Mouse (Mus musculus): ENCODE data around the gene Ralgapb.

Ralgapb gene

GRCm38 (mm10) chr2:158510665-158511064 lies 101.0 kb downstream of the Ralgapb start:
- DNase-seq (ENCODE audit: extremely low read depth, insufficient read length, low spot score), result peak; percentile 89

DNA sequence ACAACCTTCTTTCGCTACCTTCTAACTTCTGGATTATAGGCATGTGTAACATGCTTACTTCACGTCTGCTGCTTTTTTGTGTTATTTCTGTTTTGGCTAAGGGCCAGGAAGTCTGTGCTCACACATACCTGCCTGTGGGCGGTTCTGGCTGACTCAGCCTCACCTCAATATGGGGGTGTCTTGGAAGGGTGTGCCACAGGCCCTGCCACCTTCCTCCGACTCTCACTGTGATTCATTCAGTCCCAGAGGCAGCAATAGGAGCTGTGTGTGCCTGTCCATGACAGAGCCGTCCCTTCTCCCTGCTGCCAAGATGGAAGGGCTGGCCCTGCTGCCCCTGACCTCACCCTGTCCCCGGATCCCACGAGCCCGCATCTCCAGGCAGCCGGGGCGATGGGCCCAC lies 102.9 kb downstream of the Ralgapb start, which contains the start of gene Arhgap40:
Gene Arhgap40 (plus strand): TSS at position 269 of the 400 bp plus-strand sequence.
- DNase-seq (ENCODE audit: extremely low read depth, insufficient read length, low spot score), result no peak

GRCm38 (mm10) chr2:158513821-158514336 lies 104.2 kb downstream of the Ralgapb start:
- DNase-seq (ENCODE audit: extremely low read depth, insufficient read length, low spot score), result no peak

GRCm38 (mm10) chr2:158518583-158518982 lies 108.9 kb downstream of the Ralgapb start:
- no peak for DNase-seq (ENCODE audit: extremely low read depth, insufficient read length, low spot score)

- no peak for DNase-seq (ENCODE audit: extremely low read depth, insufficient read length, low spot score)
Observed at GRCm38 (mm10) chr2:158519071-158519470, 109.4 kb downstream of the Ralgapb start.

DNA sequence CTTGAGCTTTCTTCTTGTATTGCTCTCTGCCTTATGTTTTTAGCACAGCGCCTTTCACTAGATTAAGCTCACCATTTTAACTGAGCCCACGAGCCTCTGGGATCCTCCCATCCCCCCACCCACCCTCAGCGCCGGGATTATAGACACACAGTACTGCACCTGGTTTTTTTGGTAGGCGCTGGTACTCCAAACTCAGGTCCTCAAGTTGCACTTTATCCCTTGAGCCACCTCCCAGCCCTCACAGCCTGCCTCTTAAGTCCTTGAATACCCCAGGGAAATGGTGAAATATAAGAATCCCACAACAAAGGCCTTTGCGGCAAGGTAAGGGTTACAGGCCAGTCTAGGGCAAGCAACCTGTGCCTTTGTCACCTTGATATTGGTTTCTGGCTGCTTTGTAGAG lies 110.2 kb downstream of the Ralgapb start:
- DNase-seq (ENCODE audit: extremely low read depth, insufficient read length, low spot score), result no peak

DNA sequence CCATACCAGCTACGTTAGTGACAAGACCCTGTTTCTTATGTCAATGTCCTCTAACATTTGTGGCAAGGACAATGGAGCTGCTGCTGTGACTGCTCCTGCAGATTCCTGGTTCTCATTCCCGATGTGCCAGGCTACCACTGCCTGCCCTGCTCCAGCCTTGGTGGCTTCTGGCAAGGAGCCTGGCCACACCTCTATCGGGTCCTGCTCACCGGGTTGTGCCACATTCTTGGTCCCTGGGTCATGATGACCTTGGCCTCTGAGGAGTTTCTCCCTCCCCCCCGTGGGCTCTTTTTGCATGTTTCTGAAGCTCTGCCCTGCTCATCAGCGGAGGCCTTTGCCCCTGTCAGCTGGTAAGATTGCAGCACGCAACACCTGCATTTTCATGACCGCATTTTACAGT lies 113.4 kb downstream of the Ralgapb start:
- peak; percentile 73 for DNase-seq (ENCODE audit: extremely low read depth, insufficient read length, low spot score)

- no peak for DNase-seq (ENCODE audit: extremely low read depth, insufficient read length, low spot score)
Observed at GRCm38 (mm10) chr2:158524129-158524860, 114.6 kb downstream of the Ralgapb start.

DNA sequence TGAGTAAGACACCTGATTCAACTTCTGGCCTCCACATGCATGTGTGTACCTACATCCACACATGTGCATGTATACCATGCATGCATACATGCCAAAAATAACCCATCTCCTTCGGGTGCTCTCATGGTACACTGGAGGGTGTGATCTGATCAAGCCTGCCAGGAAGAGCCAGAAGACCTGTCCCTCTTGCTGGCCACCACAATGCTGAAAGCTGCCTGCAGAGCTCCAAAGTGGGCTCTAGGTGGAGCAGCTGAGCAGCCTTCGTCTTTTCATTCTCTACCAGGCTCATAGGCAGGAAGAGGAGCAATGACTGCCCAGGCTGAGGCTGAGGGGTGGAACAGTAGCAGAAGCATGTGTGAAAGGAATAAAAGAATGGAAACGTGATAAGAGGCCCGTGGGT lies 124.4 kb downstream of the Ralgapb start:
- DNase-seq (ENCODE audit: extremely low read depth, insufficient read length, low spot score), result peak; percentile 36

DNA sequence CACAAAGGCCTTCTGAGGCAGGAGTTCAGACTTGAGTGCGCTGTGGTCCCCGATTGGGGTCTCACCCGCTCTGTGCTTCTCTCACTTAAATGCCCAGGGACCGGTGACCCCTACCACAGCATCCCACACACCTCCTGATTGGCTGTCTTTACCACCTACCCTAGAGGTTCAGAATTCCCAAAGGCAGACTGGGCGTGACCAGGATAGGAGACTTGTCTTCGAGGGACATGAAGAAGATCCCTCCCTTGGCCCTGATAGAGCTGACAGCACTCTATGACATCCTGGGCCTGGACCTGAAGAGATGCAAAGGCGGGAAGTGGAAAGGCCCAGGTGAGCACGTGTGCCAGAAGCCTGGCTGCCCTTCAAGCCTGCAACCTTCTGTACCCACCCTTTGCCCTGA lies 124.9 kb downstream of the Ralgapb start:
- no peak for DNase-seq (ENCODE audit: extremely low read depth, insufficient read length, low spot score)

GRCm38 (mm10) chr2:158539433-158540305 lies 130.0 kb downstream of the Ralgapb start:
- DNase-seq (ENCODE audit: extremely low read depth, insufficient read length, low spot score), result no peak

DNA sequence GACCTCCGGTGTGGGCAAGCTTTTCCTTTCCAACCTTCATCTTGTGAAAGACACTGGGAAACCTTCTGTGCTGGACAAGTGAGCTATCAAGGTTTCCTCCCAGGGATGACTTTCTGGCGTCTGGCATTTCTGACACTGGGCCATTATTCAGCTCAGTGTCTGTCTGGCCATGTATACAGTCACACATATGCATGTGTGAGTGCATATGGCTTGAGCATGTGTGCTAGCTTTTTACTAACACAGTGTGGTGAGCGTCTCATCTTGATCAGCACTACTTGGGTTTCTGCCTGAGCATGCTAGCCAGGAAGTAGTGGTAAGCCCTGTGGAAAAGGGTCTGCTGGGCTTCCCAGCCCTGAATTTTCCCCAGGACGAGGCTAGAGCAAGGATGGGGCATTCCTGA lies 131.6 kb downstream of the Ralgapb start:
- no peak for DNase-seq (ENCODE audit: extremely low read depth, insufficient read length, low spot score)

GRCm38 (mm10) chr2:158545266-158545665 lies 135.6 kb downstream of the Ralgapb start:
- no peak for DNase-seq (ENCODE audit: extremely low read depth, insufficient read length, low spot score)

DNA sequence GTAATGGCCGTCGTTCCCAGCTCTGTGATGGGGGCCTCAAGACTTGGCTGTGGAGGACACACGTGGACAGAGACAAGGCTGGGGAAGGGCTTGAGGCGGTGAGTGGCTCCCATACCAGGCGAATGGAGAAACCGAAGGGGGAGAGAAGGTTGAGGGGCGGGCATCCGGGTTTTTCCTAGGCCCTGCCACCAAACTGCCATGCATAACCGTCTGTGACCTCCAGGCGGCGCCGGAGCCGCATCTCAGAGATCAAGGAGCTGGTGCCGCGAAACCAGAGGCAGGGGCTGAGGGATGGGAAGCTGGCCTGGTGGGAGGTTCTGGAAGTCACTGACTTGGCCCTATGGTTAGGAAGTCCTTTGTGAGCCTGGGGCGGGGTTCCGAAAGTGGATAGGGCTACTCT lies 137.1 kb downstream of the Ralgapb start:
- peak; percentile 66 for DNase-seq (ENCODE audit: extremely low read depth, insufficient read length, low spot score)

Data from 3134 (cell line).